Mouse (Mus musculus) T-helper 1 cell (primary cell): ENCODE results near the gene 2310009B15Rik.

Experiments used
- in situ Hi-C: fragments of 300-600 bp; cut with MboI, MseI; formaldehyde crosslinking; loops from one replicate; pipeline ENCODE4 v1.15.1; 2025; ENCODE audit warnings: high pct_unique_total_duplicates

The 2310009B15Rik gene

DNA sequence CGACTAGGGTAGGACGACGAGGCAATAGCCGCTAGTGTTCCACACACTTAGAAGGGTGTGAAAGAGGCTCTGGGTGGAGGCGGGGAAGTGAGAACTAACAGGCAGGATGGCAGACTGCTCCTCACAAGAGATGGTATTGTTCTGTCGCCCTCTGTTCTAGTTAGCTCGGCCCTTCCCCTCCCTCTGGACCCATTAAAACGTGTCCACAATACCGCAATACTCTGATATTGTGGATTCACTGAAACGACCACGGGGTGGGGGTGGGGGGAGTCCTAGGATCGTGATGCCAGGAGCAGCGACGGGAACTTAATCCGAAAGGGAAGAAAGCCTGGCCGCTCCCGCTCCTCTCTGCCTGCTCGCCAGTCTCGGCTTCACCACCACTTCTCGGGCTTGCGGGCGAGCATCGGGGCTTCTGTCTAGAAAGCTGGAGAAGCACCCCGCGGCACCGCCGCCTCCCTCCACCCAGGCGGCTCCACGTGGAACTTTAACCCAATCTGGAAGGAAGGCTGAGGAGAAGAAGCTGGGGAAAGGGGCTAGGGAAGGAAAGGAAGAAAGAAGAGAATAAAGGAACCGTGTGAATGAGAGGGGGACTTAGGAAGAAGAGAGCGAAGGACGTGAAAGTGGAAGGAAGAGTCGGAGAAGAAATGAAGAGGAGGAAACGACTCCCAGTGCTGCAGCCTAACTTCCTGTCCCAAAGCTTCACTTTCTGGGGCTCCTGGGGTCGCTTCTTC, 13.1 kb downstream of the 2310009B15Rik start:
- in situ Hi-C loops = loop anchor here (10.0 kb wide), 1 partner anchor 421 kb away; no protein-coding TSS in a partner anchor

DNA sequence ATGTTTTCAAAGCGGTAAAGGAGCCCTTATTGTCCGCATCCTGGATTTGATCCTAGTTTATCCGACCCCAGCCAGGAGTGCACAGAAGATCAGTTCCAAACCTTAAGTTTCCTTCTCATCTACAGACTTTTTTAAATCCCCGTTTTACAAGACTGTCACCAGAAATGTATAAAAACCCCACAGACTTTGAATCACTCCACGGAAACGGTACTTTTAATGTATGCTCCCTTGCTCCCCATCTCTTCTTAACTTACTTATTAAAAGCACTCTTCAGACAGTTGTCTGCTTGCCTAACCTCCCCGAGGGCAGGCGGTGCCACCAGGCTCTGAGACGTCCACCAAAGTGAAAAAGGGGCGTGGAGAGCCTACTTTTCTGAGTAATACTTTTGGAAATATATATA, 13.9 kb downstream of the 2310009B15Rik start:
- in situ Hi-C loops = loop anchor here (10.0 kb wide), 1 partner anchor 422 kb away; no protein-coding TSS in a partner anchor

DNA sequence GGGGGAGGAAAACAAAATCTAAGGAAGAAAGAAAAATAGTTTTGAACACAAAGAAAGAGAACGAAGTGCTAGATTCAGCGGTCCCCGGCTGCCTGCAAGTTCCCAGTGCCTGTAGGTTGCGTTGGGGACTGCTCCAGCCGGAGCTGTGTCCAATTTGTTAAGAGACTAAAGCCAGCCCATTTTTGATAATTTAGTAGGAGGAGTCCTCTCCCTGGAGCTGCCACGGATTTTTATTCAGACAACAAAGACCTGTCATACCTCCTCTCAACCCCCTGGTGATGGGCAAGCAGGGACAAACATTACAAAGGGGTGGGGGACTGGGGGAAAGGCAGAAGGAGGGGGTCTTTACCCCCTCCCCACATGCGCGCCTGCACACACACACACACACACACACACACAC, 14.3 kb downstream of the 2310009B15Rik start:
- in situ Hi-C loops = loop anchor here (10.0 kb wide), 1 partner anchor 422 kb away; no protein-coding TSS in a partner anchor

DNA sequence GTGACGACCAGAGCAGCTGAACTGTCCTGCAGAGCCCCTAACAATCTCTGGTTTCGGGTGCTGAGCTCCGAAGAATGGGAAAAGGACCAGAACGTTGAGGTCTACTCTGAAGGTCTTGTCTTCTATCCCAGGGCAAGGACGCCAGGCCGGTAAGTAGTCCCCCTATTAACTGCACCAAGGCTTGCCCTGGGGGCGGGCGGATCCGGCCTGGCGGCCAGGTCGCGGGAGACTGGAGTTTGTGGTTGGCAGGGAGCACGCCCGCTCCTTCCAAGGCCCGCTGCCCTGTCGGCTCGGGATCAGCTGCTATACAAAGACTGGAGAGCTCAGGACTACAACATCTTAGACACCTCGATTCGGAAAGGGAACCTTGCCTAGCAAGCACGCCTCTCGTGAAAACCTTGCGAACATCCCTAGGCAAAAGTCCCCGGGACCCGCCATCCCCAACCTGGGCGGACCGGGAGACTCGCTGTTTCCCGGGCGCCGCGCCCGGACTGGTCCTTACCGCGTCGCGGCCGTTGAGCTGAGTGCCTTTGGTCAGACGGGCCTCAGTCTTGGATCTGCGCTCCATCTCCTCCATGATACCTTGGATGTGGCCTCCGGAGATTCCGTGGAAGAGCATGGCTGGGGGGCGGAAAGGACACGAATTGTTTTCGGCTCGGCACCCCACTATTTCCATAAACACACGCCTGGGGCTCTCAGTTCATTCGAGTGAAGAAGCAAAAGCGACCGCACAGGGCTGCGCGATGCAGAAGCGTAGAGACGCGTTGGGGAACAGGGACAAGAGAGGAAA, 15.2 kb downstream of the 2310009B15Rik start:
- in situ Hi-C loops = loop anchor here (10.0 kb wide), 1 partner anchor 423 kb away; no protein-coding TSS in a partner anchor

DNA sequence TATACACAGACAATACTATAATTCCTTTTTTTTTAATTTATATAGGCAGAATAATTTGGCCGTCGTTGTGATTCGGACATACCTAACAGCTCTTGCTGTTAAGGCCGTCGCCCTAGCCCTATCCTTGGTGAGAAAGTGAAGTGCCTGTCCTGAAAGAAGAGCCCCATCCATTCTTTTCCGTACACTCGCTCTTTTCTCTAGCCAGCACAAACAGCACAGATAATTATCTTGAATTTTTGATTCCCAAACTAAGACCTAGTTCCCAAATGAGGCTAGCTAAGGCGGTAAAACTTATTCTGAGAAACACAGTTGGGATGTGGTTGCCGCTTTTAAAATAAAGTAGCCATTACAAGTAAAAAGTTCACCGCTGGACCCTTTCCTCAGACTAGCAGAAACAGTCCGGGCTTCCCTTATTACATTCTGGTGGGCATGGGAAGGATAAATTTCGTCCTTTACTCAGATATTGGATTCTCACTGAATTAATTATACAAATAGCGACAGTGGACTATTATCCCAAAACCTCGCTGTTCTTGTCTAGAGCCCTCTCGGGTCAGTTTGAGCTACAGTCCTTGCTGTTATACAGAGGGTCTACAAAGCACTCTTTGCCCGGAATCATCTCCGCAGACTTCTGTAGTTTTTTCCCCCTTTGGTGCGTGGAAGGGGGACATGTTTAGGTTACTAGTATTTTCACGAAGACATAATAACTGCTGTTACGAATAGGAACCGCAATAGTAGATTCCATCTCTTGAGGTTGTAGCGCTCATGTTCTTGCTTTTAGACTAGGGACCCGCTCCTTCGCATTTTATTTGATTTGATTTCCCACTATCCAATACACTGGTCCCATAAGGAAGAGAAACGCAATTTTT, 16.0 kb downstream of the 2310009B15Rik start:
- in situ Hi-C loops = loop anchor here (10.0 kb wide), 1 partner anchor 424 kb away; no protein-coding TSS in a partner anchor

DNA sequence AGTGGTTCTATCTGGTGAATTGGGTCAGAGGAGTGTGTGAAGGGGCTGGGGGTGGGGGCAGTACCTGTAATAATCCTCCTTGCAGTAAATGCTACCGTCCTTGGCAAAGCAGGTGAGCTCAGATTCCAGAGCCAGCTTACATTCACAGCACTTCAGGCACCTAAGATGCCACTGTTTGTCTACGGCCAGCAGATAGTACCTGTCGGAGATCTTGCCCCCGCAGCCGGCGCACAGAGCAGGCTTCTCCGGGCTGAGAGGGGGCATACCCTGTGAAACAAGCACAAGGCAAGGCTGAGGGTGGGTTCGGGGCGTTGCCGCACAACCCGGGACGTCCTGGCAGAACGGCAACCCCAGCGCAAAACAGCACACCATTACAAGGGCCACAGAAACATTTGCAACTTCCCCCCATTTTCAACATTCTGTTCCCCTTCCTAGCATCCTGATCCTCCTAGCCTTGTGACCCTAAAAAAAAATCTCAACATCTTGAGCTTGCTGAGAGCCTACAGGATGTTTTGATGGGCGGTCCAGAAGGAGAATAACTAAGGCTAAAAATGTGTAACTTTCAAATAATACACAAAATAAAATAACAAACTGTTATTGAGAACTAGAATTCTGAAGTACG, 16.7 kb downstream of the 2310009B15Rik start:
- in situ Hi-C loops = loop anchor here (10.0 kb wide), 1 partner anchor 425 kb away; no protein-coding TSS in a partner anchor

DNA sequence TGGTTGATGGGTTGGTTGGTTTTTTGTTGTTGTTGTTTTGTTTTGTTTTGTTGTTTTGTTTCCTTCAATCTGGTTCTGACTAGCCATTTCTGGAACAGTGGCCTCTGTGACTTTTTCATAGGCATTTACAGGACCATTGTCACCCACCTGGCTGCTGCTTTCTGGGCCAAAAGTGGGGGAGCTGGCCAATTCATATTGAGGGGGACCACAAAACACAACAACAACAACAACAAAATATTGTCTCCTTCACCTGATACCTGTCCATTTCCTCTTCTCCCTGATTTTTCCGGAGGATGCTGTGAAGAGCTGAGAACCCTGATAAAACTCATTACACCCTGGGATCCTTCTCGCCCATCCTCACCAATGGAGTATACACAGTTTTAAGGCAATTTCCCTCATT, 17.4 kb downstream of the 2310009B15Rik start:
- in situ Hi-C loops = no loop called here

DNA sequence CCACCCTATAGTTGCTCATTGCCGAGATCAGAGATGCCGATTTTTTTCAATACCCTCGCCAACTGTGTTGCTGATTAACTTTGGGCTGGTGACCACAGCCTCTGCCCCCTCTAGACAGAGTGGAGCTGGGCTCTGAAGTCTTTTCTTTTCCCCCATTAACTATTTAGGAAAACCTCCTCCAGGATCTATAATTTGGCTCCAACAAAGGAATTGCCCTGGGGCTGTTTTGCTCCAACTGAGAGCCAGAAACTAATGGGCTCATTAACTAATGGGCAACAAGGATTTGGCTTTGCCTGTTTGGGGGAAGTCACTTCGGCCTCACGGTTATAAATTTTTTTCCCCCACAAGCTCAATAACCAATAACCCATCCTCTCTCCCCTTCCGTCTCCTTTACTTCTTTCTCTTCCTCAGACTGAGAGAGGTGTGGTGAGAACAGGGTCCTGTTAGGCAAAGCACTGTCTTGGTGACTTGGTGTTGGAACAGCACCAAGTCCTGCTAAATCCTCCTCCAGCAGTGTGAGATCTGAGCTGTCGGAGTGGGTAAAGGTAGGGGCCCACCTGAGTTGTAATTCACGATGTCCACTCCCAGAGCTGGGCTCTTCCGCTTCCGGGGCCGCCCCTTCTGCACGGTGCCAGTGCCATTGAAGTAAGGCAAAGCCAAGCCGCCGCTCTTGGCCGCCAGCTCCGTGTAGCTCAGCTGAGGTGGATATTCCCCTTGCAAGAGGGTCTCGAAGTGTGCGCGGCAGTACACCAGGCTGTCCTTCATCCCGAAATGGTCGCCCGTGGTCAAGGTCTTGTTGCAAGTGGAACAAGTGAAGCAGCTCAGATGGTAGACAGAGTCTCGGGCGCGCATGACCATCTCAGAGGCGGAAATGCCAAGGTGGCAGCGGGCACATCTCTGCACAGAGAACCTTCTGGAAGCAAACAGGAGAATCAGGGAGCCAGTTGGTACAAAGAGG, 18.6 kb downstream of the 2310009B15Rik start:
- in situ Hi-C loops = no loop called here

DNA sequence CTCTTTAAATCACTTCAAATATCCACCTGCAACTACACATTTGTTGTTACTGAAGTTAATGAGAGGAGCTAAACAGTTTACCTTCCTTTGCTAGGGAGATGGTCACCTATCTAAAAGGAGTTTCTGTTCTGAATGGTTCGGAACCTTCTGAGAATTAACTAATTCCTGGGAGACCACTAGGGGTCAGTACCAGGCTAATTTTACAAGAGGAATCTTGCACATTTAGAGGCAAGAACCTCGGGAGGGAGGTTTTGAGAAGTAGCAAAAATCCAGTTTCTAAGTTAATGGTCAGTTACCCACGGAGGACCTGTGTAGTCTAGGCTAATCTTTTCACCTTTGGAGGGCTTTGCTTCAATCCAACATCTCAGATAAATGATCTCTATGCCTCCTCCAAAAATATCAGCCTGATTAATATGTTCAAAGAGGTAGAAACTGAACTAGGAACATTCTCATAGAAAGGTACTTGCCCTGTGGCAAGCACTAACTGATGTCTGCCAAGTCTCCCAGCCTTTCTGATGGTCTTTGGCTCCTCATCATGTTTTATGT, 21.2 kb downstream of the 2310009B15Rik start:
- in situ Hi-C loops = no loop called here

DNA sequence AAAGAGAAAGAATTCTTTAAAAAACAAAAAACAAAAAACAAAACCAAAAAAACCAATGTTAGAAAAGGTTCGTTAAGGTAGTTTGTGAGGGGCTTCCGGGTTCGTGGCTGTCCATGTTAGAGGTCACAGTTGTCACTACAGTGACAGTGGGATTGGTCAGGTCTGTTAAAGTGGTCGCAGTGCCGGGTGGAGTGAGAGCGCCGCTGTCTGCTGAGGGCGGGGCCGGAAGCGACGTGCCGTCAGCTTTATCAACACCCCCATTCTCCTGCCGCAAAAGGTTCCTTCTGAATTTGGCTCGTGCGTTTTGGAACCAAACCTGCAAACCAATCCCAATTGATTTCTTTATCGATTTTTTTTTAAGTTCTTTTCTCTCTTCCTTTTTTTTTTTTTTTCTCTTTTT, 25.3 kb downstream of the 2310009B15Rik start:
- in situ Hi-C loops = no loop called here

DNA sequence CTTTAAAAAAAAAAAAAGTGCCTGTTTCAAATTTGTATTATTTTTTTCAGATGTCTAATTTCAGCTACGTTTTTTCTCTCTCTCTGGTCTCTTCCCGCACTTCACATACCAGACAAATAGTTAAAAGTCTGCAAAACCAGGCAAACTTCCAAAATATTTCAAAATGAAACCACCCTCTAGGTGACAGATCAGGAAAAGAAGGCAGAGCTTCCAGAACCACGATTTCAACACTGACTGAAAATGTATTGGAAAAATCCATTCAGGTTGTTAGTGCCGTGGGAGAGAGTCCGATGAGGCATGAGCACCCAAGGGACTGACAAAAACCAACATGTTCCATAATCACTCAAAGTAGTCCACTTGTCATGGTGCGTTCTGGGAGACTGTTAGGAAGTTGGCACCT, 29.8 kb downstream of the 2310009B15Rik start:
- in situ Hi-C loops = no loop called here

DNA sequence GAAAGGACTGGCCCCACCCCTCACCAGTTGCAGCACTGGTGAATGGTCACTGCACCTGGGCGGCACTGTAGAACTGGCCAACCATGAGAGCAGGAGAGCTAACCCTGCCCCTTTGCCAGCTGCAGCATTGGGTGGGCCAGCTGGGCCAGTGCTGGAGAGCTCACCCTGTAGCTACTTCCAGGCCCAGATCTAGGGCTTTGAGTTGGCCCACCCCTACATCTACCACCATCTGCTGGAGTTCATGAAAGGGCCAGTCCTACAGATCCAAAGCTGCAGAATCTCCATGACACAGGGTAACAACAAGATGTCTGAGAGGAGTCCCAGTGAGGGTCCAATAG, 33.7 kb downstream of the 2310009B15Rik start:
- in situ Hi-C loops = no loop called here

DNA sequence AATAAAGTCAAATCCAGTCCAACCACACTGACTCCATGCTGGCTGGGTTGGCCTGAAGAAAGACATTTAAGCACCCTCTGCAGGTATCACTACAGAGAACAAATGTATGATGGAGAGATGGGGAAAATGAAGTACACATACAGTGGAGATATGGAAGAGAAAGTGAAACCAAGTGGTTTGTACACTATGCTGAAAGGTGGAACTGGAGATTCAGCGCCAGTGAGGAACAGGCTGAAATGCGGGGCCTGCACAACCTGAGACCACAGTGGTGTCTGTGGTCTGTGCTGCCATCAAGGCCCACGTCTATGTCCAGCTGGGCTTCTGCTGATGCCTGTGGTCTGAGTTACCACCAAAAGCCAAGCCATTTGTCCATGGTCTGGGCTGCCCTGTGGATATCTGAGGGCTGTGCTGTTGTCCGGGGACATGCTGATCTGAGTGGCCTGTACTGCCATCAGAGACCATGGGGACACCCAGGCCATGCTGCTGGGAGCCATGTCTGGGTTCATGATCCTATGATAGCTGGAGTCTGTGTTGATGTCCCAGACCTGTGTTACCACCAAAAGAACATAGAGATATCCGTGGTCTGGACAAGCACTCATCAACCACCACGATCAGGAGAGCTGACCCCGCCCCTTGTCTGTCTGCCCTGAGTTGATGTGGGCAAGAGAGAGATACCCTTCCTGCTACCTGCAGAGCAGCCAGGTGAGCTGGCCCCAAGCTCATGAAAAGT, 34.2 kb downstream of the 2310009B15Rik start:
- in situ Hi-C loops = no loop called here
